Mouse (Mus musculus) splenic B cell, adult 2 months (primary cell): ENCODE results near the gene Kif3a.
"Not testable (repeated sequence)": the region's sequence is repeated elsewhere in the genome, so short reads cannot be mapped to it uniquely, and the experiment has no call there.

Experiments
- DNase-seq: peaks from one replicate; pipeline ENCODE4 v3.0.0-alpha.2; 2011; ENCODE audit warnings: low read depth, low spot score
- H3K27me3 ChIP-seq: 2 replicates; pipeline ENCODE4 v1.6.1; 2012; ENCODE audit warnings: mild to moderate bottlenecking, low read length, moderate library complexity, mixed read lengths; ENCODE audit not compliant: control insufficient read depth, poor library complexity, insufficient read depth, severe bottlenecking
- H3K36me3 ChIP-seq: 2 replicates; pipeline ENCODE4 v1.6.1; 2012; ENCODE audit warnings: mild to moderate bottlenecking, low read length, moderate library complexity, mixed read lengths; ENCODE audit not compliant: control insufficient read depth, poor library complexity, insufficient read depth, severe bottlenecking

Kif3a gene

DNA sequence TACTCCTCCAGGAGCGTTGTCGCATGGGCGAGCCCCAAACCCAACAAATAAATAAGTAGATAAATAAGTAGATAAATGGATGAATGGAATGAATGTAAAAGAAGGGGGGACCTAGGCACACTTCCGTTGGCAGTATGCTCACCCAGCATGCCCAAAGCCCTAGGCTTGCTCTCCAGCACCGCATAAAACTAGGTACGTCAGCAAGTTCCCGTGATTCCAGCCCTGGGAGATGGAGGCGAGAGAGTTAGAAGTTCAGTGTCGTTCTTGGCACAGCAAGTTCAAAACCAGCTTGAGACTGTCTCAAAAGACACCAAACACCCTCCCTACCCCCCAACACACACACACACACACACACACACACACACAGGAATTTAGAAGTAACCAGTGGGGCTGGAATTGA lies 37.2 kb upstream of the Kif3a start:
- H3K36me3 ChIP-seq: no peaks in the 10 kb centered on the region
- H3K27me3 ChIP-seq: no peaks in the 10 kb centered on the region
- DNase-seq: no peak

GRCm38 (mm10) chr11:53531578-53532230 lies 35.5 kb upstream of the Kif3a start:
- DNase-seq: no peak
- Histone ChIP-seq H3K36me3 (no peaks in the 10 kb centered on the region), H3K27me3 (no peaks in the 10 kb centered on the region; the same call in 1 of the 2 replicates)

DNA sequence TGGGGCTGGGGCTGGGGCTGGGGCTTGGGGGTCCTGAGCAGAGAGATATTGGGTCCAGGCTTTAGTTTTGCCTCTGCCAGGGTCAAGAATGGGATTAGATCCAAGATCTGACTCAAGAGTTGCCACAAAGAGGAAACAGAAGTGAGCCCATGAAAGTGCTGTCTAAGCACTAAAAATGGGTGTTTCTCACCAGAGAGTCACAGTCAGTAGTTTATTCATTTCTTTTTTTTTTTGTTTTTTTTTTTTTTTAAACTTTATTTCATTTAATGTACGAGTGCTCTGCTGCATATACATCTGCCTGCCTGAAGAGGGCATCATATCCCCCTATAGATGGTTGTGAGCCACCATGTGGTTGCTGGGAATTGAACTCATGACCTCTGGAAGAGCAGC lies 35.0 kb upstream of the Kif3a start:
- no peak for DNase-seq
- no peaks in the 10 kb centered on the region for H3K36me3 ChIP-seq
- no peaks in the 10 kb centered on the region; the same call in 1 of the 2 replicates for H3K27me3 ChIP-seq

DNA sequence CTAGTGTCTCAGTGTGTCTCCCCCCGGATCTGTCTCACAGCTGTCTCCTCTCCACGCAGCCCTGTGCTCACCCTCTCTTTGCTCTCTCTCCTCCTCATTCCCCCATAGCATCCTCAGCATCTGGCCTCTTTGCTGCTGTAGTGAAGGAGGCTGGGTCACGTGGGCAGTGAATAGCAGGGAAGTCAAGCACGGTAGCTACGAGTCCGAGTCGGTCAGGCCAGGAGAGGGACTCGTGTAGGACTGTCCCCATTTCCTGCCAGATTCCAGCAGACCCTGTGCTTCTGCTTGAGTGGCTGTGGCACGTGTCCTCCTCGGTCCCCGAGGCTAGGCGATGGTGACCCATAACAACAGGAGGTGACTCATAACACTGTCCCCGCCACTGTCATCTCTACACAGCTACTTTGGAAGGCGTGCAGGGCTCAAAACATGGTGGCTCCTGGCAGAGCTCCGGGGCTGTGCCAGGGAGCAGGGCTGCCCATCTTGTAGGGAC lies 28.1 kb upstream of the Kif3a start:
- H3K27me3 ChIP-seq: no peaks in the 10 kb centered on the region; the same call in 1 of the 2 replicates
- no peaks in the 10 kb centered on the region for H3K36me3 ChIP-seq
- DNase-seq: no peak

DNA sequence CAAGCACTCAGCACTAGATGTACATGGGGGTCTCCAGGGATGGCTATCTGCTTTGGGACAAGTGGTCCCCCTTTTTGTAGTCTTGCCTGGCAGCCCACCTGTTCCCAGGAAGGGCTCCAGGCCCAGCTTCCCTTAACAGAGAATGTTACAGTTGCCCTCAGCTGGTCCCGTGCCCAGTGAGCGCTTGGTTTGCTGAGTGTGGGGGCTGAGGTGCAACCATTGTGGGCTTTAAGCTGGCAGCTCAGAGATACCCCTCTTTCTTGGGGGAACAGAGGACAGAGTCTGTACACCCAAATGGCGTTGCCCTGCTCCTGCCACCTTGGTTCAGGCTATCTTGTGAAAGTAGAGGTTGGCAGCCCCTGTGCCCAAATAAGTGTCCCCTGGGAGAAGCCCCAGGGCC lies 26.8 kb upstream of the Kif3a start:
- Histone ChIP-seq H3K36me3 (no peaks in the 10 kb centered on the region), H3K27me3 (no peaks in the 10 kb centered on the region; the same call in 1 of the 2 replicates)
- DNase-seq: no peak

DNA sequence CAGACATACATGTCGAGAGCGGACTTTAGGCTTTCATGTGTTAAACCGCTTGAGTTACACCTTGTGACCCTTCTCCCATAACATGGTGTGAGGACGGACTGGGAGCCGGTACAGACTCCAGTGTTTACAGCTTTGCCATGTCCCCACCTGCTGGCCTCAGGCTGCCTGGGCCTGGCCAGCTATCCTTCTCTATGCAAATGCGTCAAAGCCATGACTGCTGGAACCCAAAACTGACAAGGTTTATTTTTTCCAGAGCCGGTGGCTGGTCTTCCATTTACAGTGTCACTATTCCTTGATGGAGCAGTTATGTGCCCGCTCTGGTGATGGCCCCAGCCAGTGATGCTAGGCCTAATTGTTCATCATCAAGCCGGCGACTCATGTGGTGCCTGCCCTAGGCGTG lies 26.0 kb upstream of the Kif3a start:
- Histone ChIP-seq H3K27me3 (no peaks in the 10 kb centered on the region), H3K36me3 (no peaks in the 10 kb centered on the region)
- DNase-seq: no peak

DNA sequence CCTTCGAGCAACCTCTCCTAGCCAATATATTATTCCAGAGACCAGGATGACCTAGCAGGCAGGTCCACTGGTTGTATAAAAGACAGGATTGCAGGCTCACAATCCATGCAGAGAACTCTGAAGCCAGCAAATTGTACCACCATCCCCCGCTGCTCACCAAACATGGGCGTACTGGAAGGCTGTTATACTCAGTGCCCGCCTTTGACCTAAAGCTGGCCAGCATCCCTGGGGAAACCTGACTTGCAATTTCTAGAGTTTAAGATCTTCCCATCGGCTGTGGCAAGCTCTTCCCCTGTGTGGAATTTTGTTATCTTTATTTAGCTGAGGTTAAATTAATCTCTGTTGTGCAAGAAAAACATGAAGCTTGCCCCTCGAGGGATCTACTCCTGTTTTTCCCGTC lies 24.2 kb upstream of the Kif3a start:
- Histone ChIP-seq H3K36me3 (no peaks in the 10 kb centered on the region), H3K27me3 (no peaks in the 10 kb centered on the region)
- DNase-seq: no peak

GRCm38 (mm10) chr11:53546271-53546670 lies 20.9 kb upstream of the Kif3a start:
- DNase-seq: no peak
- H3K36me3 ChIP-seq: no peaks in the 10 kb centered on the region
- H3K27me3 ChIP-seq: no peaks in the 10 kb centered on the region

- H3K27me3 ChIP-seq: no peaks in the 10 kb centered on the region
- no peak for DNase-seq
- H3K36me3 ChIP-seq: no peaks in the 10 kb centered on the region
These were observed 19.6 kb upstream of the Kif3a start for GRCm38 (mm10) chr11:53547566-53547965.

DNA sequence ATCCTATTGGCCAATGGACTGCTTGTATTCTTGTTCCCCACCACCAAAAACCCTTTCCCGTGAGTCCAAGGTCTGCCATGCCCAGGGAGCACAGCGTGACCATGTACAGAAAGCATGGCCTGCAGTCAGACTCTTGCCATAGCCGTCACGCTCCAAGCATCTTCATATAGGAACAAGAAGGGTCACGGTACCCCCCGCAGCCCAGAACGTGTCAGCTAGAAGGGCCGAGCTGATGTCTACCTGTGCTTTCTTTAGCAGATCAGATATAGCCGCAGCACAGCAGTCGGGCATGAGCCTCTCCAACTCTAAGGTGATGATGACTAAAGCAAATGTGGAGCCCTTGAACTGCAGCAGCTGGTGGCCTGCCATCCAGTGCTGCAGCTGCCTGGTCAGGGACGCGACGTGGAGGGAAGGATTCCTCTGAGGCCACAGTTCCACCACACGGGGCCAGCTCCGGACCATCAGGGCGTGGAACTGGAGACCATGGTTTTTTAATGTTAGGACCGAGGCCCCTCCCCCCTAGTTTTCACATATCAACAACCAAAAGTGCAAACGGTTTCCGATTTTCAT lies 19.1 kb upstream of the Kif3a start:
- DNase-seq: no peak
- Histone ChIP-seq H3K27me3 (no peaks in the 10 kb centered on the region), H3K36me3 (no peaks in the 10 kb centered on the region)

GRCm38 (mm10) chr11:53550714-53551113 lies 16.5 kb upstream of the Kif3a start:
- no peak for DNase-seq
- Histone ChIP-seq H3K36me3 (no peaks in the 10 kb centered on the region), H3K27me3 (no peaks in the 10 kb centered on the region)

- DNase-seq: peak; percentile 10
- H3K27me3 ChIP-seq: no peaks in the 10 kb centered on the region
- H3K36me3 ChIP-seq: no peaks in the 10 kb centered on the region
These were observed 15.4 kb upstream of the Kif3a start for GRCm38 (mm10) chr11:53551754-53552153.

GRCm38 (mm10) chr11:53556529-53556928 lies 10.7 kb upstream of the Kif3a start:
- H3K27me3 ChIP-seq, H3K36me3 ChIP-seq, DNase-seq: not testable (repeated sequence)

DNA sequence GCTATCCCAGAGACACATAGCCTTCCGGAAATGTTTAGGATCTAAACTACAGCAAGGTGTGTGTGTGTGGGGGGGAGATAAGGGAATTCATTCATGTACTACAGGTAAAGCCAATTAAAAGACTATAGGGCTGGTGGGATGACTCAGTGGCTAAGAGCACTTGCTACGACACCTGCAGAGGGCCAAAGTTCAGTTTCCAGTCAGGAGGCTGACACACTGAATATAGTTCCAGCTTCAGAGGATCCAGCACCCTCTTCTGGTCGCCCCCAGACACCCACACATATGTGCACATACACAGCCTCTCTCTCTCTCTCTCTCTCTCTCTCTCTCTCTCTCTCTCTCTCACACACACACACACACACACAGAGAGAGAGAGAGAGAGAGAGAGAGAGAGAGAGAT lies 9.2 kb upstream of the Kif3a start:
- not testable (repeated sequence) for H3K27me3 ChIP-seq, DNase-seq, H3K36me3 ChIP-seq

DNA sequence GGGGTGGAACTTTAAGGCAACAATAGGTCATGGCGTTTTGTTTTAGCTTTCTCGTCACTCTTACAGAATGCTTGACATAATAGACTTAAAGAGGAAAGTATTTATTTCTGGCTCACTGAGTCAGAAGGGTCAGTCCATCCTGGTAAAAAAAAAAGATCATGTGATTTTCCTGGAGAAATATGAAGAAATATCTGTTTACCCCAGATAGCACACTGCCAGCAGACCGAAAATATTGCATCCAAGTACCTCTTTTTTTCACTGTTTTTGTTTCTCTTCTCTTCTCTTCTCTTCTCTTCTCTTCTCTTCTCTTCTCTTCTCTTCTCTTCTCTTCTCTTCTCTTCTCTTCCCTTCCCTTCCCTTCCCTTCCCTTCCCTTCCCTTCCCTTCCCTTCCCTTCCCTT lies 7.2 kb upstream of the Kif3a start:
- DNase-seq, H3K36me3 ChIP-seq: not testable (repeated sequence)

GRCm38 (mm10) chr11:53561986-53562385 lies 5.2 kb upstream of the Kif3a start:
- Histone ChIP-seq H3K36me3 (no peaks in the 10 kb centered on the region), H3K27me3 (no peaks in the 10 kb centered on the region)
- no peak for DNase-seq

More for the DNA sequence above, 7.2 kb upstream of the Kif3a start:
- not testable (repeated sequence) for H3K27me3 ChIP-seq
